28 mouse cellular contexts compared by ENCODE assay signal in genomic region chr9:60312670-60313069, GRCm38 (mm10).
DNase-seq lines count a peak whose midpoint lies in the region; ATAC-seq lines count a peak whose summit lies in the region.
"Had no signal": no experiment of that assay in that cellular context is flagged by ENCODE, and none has a peak within 500 bp of the region (broad histone marks: within the 10 kb centered on the region; RNA-seq: fewer than 3 reads in every experiment).

No protein-coding gene starts in this region.

- WGBS in hindbrain, embryonic 10.5 days, result 74% methylated on average over 7 of the region's 7 CpGs
- 77% methylated on average over 7 of the region's 7 CpGs for WGBS in hindbrain, embryonic 12.5 days
- WGBS in neural tube, embryonic 15.5 days, result 70% methylated on average over 7 of the region's 7 CpGs

- H3K27me3 ChIP-seq in hindbrain, embryonic 10.5 days (ENCODE audit: insufficient read depth, poor library complexity, severe bottlenecking), result no peaks in the 10 kb centered on the region
- no peaks in the 10 kb centered on the region for H3K27me3 ChIP-seq in hindbrain, embryonic 12.5 days
- no peaks in the 10 kb centered on the region for H3K27me3 ChIP-seq in neural tube, embryonic 15.5 days (replicated peaks)
- H3K27me3 ChIP-seq: CH12.LX; embryonic facial prominence, embryonic 13.5 days; forebrain, embryonic 15.5 days; heart, embryonic 13.5 days; hindbrain, embryonic 13.5 days had no signal

- no peak for ATAC-seq in hindbrain, embryonic 12.5 days (ENCODE audit: low FRiP score)
- ATAC-seq in neural tube, embryonic 15.5 days (ENCODE audit: low FRiP score), result no peak
- ATAC-seq: intestine, embryonic 16.5 days had no signal

- no peaks in the 10 kb centered on the region for H3K36me3 ChIP-seq in hindbrain, embryonic 10.5 days
- no peaks in the 10 kb centered on the region for H3K36me3 ChIP-seq in hindbrain, embryonic 12.5 days
- H3K36me3 ChIP-seq in neural tube, embryonic 15.5 days, result no peaks in the 10 kb centered on the region
- H3K36me3 ChIP-seq: embryonic facial prominence, embryonic 10.5 days; embryonic facial prominence, embryonic 13.5 days; forebrain, embryonic 12.5 days; forebrain, embryonic 15.5 days; G1E; heart, embryonic 13.5 days; hindbrain, embryonic 13.5 days had no signal

- no peak overlapping the region for H3K9ac ChIP-seq in hindbrain, embryonic 12.5 days
- no peak overlapping the region for H3K9ac ChIP-seq in neural tube, embryonic 15.5 days (replicated peaks)
- H3K9ac ChIP-seq: embryonic facial prominence, embryonic 13.5 days; forebrain, embryonic 12.5 days; forebrain, embryonic 15.5 days; heart, embryonic 13.5 days; hindbrain, embryonic 13.5 days had no signal

- H3K9me3 ChIP-seq in hindbrain, embryonic 10.5 days, result no peaks in the 10 kb centered on the region
- H3K9me3 ChIP-seq in hindbrain, embryonic 12.5 days (replicated peaks), result no peaks in the 10 kb centered on the region
- no peaks in the 10 kb centered on the region for H3K9me3 ChIP-seq in neural tube, embryonic 15.5 days (replicated peaks)
- H3K9me3 ChIP-seq: embryonic facial prominence, embryonic 10.5 days; embryonic facial prominence, embryonic 13.5 days; forebrain, embryonic 12.5 days; forebrain, embryonic 15.5 days; G1E; heart, embryonic 13.5 days; hindbrain, embryonic 13.5 days had no signal

- H3K4me3 ChIP-seq in hindbrain, embryonic 10.5 days, result no peak overlapping the region
- no peak overlapping the region for H3K4me3 ChIP-seq in hindbrain, embryonic 12.5 days
- no peak overlapping the region for H3K4me3 ChIP-seq in neural tube, embryonic 15.5 days (replicated peaks)
- H3K4me3 ChIP-seq: embryonic facial prominence, embryonic 10.5 days; embryonic facial prominence, embryonic 13.5 days; erythroblast, embryonic 14.5 days; forebrain, embryonic 12.5 days; forebrain, embryonic 15.5 days; heart, embryonic 13.5 days; hindbrain, embryonic 13.5 days had no signal

- DNase-seq in adrenal gland, postnatal 14 days, result peak; percentile 54
- no peak for DNase-seq in adrenal gland, adult 8-10 months
- no peak for DNase-seq in hindbrain, embryonic 10.5 days (ENCODE audit: low spot score)
- peak; percentile 23 for DNase-seq in lung, postnatal 10 days
- DNase-seq in lung, postnatal 14 days, result no peak
- DNase-seq in neural tube, embryonic 10.5 days (ENCODE audit: extremely low spot score, low spot score), result no peak
- DNase-seq: adrenal gland, postnatal 25 days; B cell, adult 2 months; cerebellum, adult 11-12 months; cerebellum, adult 8-10 months; cerebellum, postnatal 36 days; embryo, embryonic 11 days; gastrocnemius, postnatal 10 days; heart, adult 18-20 months; heart, postnatal 14 days; heart, postnatal 4 days had no signal

- H3K4me1 ChIP-seq in hindbrain, embryonic 10.5 days (replicated peaks), result peaks cover 51% of the 10 kb centered on the region
- peaks cover 43% of the 10 kb centered on the region for H3K4me1 ChIP-seq in hindbrain, embryonic 12.5 days
- peaks cover 44% of the 10 kb centered on the region for H3K4me1 ChIP-seq in neural tube, embryonic 15.5 days

- H3K27ac ChIP-seq in hindbrain, embryonic 10.5 days, result peak overlapping the region; percentile 56
- H3K27ac ChIP-seq in hindbrain, embryonic 12.5 days, result no peak overlapping the region
- peak overlapping the region; percentile 49; the same call in 1 of the 2 replicates for H3K27ac ChIP-seq in neural tube, embryonic 15.5 days (replicated peaks)
- H3K27ac ChIP-seq: embryonic facial prominence, embryonic 13.5 days; heart, embryonic 13.5 days had no signal

- no peak overlapping the region for H3K4me2 ChIP-seq in hindbrain, embryonic 12.5 days (replicated peaks)
- H3K4me2 ChIP-seq in neural tube, embryonic 15.5 days, result no peak overlapping the region
- H3K4me2 ChIP-seq: embryonic facial prominence, embryonic 13.5 days; forebrain, embryonic 12.5 days; forebrain, embryonic 15.5 days; heart, embryonic 13.5 days; hindbrain, embryonic 13.5 days had no signal

Comparison
In these comparisons a context has a peak if more than half of its experiments do, and no peak if none do; other contexts are left out.
1. DNase-seq: peak in adrenal gland, postnatal 14 days (single experiment) and lung, postnatal 10 days (single experiment); none in adrenal gland, adult 8-10 months (single experiment), hindbrain, embryonic 10.5 days (single experiment), lung, postnatal 14 days (single experiment) and neural tube, embryonic 10.5 days (single experiment).